Mouse (Mus musculus): ENCODE measurements around the gene Apol8.

Gene Apol8

DNA sequence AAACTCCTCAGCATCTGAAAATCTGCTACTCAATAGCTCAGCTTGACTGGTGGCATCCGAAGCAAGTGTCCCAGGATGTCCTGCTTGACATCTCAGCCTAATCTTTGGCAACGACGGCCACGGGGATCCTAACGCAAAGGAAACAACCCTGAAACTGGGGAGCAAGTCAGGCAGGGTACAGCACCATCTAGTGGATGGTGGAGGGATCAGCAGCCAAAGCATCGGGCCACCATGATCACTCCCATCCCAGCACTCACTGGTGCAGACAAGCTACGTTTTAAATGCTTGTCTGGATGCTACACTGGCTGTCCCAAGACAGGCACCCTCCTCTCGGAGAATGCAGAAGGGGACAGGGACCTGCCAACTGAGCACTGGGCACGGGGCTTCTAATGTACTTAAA lies at the start of gene Apol8:
TSS of gene Apol8 (minus strand) at position 156 of the 400 bp plus-strand sequence.
- DNase-seq (ENCODE audit: low read depth): peak; percentile 67

DNA sequence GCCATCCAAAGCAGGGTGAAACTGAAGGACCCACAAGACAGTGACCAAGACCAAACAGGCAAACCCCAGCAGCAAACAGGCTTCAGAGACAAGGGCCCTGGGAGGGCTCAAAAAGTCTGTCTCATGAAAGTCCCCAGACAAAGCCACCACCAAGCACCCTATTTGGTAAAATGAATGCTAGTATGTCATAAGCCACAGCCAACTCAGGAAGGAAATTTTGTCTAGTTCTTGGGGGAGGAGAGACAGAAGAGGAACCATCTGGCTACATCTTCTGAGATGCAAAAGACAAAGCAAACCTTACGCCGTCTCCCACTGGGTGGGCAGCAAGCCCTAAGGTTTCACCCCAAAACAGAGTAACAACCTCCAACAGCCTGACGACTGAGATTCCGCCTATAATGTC lies 48.9 kb upstream of the Apol8 start:
- no peak for DNase-seq (ENCODE audit: low read depth)

DNA sequence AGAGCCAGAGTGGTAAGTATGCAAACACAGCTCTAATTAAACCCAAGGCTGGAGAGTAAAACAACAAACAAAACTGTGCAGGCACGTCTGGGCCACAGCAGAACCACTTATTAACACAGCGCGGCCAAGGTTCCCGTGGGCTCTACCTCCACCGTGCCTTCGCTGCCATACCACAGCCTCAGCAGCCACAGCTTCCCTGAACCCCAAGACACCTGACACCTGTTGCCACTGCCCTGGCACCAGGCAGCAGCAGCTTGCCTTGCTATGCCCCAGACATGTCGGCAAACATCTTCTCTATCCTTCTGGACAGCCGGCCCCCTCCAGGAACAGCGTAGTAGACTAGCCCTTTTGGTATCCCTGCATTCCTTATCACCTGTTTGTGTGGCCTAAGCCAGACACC lies 48.1 kb upstream of the Apol8 start:
- DNase-seq (ENCODE audit: low read depth): no peak

DNA sequence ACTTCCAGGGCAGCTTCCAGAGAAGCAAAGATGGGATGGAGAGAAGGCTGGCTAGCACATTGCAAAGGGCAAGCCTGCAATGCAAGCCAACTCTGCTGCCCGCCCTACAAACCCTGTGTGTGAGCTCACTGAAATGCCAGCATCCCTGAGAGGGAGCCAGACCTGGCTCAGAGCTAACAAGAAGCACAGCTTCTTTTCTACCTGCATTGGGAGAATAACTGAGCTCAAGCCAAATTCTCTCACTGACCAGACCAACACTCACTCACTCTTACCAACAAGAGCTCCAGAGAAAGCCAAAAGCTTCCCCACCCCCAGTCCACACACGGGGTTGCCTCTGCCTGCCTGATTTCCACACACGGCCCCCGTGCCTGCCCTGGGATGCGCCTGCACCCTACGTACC lies 47.7 kb upstream of the Apol8 start:
- no peak for DNase-seq (ENCODE audit: low read depth)

DNA sequence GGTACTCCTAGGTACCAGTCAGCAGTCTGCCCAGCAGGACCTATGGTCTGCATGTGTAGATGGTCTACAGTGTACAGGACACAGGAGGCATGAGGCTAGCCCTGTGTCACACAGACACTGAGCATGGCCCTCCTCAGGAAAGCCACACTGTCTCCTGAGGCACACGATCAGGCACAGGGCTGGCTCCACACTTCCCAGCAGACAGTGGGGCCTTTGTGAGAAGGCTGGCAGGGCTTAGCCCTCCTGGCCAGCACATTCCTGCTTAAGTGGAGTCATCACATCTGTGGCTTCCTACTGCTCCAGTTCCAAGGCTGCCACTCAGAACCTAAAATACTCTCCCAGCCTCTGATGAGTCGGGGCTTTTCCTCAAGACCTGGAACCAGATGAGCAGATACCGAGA lies 46.9 kb upstream of the Apol8 start:
- no peak for DNase-seq (ENCODE audit: low read depth)

DNA sequence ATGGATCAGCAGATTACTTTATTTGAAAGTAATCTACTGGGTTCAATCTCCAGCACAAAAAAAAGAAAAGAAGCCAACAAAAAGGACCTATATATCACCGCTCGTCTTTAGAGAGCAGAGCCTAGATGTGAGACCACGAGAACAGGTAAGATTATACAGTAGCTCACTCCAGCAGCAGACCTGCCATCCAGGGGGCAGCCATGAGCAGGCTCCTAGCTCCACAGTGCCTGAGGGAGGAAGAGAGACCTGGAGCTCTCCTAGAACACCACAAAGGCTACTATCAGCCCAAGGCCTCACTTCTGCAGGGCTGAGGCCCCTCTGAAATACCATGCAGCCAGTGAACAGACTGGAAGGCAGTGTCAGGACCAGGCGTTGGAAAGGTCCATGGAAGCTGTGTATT lies 46.2 kb upstream of the Apol8 start:
- DNase-seq (ENCODE audit: low read depth): no peak

DNA sequence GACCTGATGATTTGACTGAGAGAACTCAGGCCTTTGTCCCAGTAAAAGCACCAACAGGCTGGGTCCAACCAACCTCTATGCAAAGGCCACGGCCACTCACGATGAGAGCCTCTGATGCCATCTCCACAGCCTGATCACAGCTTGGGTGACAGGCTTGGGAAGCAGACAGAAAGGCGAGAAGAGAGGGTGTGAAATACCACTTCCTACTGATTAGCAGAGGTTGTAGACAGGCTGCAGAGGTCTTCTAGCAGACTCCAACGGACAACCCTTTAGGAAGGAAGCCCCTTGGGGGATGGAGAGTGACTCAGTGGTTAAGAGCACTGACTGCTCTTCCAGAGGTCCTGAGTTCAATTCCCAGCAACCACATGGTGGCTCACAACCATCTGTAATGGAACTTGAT lies 44.4 kb upstream of the Apol8 start:
- DNase-seq (ENCODE audit: low read depth): no peak

DNA sequence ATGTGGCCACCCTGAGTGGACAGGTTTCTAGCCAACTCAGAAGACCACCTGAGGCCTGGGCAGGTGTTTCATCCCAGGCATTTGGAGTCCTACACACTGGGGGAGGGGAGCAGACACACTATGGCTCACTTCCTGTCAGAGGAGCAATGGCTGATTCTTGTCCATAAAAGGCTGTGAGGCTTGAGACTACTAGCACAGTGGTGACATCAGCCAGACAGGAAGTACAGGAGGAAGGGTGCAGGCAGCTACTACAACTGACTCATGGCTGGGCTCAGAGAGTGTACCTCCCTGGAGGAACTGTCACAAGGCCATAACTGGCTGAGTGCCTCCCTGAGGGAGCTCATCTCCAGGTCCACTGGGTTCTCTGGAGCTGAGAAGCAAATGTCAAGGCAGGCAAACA lies 43.7 kb upstream of the Apol8 start:
- DNase-seq (ENCODE audit: low read depth): no peak

DNA sequence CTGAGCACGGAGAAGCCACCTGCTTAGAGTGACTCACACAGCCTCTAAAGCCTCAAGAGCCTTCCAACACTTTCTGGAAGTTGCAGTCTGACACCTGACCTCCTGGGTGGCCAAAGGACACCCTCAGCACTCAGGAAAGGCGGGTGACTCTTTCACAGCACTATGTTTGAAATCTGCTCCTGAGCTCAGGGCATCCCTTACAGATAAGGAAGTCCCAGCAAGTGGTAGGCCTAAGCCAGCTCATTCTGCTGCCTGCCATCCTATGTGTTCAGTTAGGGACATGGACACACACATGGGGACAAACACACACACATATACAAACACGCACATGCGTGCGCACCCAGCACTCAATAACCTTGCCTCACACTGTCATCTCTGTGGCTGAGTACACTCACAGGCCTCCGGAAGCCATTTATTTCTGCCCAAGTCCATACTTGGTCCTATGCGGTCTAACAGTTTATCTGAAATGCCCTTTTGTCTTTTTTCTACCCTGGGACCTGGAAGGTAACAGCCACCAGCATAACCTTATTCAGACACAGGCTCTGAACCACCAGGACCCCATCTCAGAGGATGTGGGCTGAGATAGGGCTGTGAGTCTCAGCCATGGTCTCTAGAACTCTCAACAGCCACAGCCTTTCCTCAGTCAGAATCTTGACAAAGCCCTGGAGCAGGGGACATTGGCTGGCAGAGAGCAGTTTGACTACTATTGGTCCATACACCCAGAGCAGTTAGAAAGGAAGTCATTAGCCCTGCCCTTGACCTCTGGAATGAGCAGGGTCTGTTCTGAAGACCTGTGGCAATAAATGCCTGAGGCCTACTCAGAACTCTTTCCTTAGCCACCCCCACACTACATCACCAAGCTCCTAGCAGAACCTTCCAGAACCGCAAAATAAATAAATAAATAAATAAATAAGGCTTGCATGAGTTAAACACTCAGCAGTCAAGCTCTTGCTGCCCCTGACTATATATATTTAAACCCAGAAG lies 43.0 kb upstream of the Apol8 start:
- no peak for DNase-seq (ENCODE audit: low read depth)

DNA sequence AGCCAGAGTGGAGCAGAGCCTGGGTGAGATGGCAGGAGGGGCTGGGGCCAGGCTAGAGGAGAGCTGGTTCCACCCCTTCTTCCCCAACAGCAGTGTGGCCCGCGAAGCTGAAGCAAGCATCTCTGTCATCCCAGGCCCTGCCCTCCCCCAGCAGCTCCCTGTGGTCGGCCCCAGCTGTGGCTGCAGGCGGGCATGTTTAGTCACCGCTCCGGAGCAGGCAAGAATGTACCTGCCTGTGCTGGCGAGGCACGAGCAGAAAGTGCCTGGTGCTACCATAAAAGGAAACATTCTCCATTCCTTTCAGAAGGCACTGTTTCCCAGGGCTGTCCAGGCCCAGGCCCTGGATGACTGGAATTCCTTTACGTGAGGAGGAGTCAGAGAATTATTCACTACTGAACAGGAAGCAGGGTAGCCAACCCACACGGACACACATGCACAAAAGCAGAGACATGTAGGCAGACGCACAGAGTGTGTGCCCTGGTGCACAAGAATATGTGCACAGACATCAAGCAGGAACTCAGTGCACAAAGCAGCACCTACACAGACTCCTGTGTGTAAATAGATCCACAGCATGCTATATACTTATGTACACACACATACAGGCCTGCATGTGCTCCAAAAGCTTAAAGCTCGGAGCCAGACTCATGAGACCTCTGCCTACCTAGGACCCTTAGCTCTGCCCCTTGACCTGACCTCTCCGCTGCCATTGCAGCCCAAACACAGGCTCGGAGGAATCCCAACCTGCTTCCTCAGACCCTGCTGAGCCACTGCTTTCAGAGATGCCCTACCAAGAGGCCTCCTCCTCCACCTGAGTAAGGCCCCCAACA lies 42.1 kb upstream of the Apol8 start:
- DNase-seq (ENCODE audit: low read depth): no peak

DNA sequence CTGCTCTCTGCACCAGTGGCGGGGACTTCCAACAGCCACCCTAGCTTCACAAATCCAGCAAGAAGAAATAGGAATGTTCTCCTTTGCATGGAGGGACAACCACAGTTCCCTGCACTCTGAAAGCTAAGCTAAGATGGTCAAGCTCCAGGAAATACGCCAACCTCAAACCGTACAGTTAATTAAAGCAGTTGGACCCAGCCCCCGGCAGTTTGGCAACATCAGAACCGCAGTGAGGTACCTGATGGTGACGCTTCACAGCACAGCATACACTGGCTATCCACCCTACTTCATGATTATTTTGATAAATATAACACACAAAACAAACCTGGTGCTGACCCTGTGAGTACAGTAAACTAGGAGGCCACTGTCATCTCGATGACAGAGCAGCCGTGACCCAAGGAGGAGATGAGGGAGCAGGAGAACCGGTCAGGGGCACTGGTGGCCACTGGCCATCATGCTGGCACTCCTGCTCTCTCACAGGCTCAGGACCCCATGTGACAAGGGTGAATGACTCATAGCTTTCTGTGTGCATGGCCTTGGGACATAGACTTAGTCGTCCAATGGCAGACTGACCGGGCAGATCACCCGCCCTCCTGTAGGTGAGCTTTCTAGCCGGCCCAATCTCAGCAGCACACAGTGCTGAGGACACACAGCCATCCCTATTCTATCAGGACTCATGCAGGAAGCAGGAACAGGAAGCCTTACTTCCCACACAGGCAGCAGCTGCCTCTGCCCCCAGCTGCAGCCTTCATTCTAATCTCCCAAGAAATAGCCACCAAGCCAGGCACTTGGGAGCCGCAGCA lies 41.0 kb upstream of the Apol8 start:
- DNase-seq (ENCODE audit: low read depth): no peak

DNA sequence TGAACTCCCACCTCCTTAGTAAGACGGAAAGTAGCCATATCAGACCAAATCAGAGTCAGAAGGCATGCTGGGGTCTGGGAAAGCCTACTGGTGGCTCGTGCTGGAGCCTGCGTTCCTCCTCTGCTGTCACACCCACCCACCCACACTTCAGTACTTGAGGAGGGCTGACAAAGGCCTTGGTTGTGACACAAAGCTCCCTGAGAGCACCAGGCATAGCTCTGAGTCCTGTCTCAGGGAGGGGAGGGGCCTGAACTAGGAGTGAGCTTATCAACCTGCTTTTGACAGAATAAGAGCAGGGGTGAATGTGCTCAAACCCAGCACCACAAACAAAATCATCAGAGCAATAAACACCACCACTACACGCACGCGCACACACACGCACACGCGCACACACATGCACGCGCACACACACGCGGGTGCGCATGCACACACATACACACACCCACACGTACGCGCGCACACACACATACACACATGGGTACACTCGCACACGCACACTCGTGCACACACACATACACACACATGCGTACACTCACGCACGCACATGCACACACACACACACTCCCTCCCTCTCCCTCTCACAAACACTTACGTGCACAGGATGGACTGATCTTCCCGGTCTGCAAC lies 39.7 kb upstream of the Apol8 start:
- no peak for DNase-seq (ENCODE audit: low read depth)

DNA sequence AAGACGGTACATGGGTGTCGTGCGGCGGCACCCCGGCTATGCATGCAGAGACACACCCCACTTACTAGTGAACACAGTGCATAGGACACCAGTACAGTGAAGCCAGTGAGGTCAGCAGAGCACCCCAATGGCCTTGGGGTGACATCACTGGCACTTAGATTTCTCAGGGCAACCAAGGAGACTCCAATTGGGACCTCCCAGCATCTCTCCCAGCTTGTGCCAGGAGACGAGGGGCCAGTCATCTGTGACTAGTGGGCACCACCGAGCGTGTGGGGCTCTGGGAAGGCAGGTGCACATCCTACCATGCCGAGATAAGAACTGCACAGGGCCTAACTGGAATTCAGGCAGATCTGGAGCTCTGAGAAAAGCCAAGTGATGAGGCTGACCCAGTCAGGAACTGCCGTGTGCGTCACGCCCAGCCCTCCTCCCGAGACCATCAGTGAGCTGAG lies 38.1 kb upstream of the Apol8 start:
- no peak for DNase-seq (ENCODE audit: low read depth)

DNA sequence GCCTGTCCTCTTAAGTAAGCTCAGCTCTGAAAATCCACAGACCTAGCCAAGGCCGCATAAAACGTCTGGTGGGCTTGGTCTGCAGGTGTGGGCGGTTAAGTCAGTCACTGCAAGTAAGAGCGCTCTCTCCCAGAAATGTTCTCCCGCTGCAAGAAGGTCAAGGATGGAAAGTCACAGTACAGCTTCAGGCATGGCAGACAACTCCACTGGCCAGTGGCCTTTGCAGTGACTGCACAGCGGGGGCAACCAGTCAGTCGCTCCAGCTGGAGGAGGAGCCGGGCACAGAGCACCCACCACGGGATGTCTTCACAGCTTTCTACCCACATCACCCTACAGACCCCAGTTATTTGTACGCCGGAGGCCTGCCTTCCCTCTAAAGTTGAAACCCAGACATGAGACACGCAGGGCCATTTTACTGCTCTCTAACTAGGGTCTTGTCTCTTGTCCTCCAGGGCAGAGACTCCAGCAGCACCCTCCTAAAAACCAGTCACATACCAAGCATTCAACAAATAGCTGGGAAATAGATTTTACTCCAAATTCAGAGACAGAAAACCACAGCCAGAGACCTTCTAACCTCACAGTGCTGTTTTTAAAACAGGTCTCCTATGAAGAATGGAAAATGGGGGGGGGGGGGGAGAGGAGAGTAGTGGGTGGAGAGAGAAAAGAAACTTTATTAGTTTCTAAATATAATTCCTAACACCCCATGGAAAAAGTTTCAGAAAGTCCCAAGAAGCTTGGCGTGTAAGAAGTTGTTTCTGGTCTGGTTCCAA lies 37.5 kb upstream of the Apol8 start:
- DNase-seq (ENCODE audit: low read depth): no peak

DNA sequence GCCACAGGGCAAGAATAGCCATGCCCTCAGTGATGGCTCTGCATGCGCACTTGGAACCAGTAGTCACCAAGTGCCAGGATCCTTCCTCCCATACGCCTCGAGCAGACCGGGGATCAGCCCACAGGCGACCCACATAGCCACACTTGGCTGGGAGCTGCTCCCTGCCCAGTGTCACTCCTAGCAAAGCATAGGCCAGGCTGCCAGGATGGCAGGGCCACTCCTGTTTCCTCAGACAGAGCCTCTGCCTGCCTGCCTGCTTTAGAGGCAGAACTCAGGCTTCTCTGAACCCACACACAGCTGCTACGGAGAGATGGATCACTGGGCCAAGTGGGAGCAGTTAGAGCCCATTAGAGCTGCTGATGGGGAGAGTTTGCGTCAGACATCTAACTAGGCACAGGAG lies 36.8 kb upstream of the Apol8 start:
- DNase-seq (ENCODE audit: low read depth): no peak

DNA sequence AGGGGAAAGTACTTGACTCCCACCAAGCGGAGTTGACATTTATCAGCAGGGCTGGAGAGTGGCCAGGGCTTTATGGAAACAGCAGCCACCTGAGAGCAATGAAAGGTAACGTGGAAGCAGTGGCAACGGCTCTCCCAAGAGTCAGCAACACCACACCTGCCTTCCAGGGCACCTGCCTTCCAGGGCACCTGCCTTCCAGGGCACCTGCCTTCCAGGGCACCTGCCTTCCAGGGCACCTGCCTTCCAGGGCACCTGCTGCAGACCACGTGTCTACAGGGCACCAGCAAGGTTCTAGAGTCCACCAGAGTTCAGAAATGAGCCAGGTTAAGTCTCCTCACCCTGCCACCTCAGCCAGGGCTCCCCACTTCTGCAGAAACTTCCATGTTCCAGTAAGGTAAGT lies 36.3 kb upstream of the Apol8 start:
- no peak for DNase-seq (ENCODE audit: low read depth)

DNA sequence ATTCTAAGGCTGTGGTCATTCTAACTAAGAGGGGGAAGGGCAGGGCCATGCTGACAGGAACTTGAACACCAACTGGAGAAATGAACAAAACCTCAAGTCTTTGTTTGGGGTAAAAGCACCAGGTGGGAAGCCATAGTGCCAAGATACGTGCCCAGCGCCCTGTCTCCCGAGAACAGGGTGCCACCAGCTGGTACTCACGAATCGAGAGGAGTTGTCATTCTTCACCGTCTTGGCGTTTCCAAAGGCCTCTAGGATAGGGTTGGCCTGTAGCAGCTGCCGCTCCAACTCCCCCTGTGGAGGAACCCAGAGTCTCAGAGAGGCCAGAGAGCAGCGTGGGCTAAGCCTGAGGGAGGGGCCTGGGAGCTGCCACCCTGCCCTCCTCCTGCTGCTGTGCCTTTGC lies 35.3 kb upstream of the Apol8 start:
- no peak for DNase-seq (ENCODE audit: low read depth)

DNA sequence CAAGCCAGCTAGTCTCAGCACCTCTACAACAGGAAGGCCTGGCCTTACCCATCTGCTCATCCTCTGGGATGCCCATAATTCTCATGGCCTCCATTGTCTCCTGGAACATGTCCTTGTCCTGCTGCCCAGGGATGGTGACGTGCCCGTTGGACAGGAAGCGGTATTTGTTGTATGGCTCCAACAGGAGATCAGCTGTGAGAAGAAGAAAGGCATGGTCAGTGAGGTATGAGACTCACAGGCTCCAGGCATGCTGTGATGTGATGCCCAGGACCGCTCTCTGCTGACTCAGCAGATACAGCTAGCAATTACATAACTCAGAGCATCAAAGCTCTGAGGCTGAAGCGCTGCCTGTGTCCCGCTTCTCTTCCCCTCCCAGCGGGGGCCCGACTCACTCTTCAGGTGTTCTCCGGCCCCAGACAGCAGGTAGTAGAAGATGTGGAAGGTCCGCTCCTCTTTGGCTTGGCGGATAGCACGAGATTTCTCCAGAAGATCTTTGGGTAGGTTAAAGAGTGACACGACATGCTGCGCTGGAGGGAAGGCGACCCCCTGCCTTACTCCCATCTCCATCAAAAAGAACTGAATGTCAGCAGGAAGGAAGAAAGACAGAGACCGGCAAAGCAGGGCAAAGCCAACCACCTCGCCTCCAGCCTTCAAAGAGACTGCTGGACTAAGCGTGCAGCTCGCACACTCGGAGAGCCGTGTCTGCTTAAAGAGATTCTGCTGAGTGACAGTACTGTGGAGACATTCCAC lies 34.0 kb upstream of the Apol8 start:
- DNase-seq (ENCODE audit: low read depth): no peak

DNA sequence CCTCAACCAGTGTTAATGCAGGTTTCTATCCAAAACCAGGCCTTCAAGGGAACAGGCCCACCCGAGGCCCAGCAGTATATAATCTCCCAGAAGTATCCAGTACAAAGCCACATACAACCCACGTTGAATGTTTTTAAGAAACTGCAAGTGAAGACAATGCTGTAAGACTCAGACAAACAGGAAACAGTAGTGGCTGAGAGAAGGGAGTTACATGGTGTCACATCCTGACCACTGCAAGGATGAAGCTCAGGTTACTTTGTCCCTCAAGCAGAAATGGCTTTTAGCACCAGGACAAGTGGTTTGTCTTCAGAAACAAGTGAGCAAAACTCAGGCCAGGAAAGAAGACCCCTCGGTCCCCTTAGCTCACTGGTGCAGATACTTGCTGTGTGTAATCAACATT lies 32.4 kb upstream of the Apol8 start:
- no peak for DNase-seq (ENCODE audit: low read depth)

DNA sequence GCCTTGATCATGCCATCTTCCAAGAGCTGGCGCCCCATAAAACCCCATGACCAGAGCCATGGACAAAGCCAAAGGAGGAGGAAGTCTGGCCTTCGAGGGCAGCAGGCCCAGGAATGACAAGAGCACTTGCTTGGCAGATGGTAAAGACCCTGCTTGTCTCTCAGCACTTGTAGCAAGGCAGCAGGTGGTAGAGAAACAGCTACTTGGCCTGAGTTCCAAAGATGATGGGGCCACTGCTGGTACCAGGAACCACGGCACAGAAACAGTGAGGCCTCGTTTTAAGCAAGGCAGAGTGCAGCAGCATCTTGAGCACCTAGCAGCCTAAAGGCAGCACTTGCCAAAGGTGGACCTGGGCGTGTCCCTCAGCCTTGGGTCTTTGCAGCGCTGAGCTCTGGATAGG lies 31.6 kb upstream of the Apol8 start:
- no peak for DNase-seq (ENCODE audit: low read depth)

All from c-Kit-positive CD71-positive TER-119-negative erythroid progenitor cells, embryonic 14.5 days (primary cell).